Mouse (Mus musculus): ENCODE measurements around the gene Map7d1. TPM values are rescaled to one million over a fixed set of nuclear protein-coding genes. Genes with fewer than 3 reads are reported as not detected.

The Map7d1 gene
- polyA plus RNA-seq (2016; fragmentation: Nextera tagmentation; extraction: Ambion mirVana): 20.9 and 23.3 TPM in 2 replicates

- Histone ChIP-seq H3K9me3 (replicated peaks) (no peaks in the 10 kb centered on the region), H3K27me3 (replicated peaks) (peaks cover 39% of the 10 kb centered on the region), H3K4me3 (peak within 1 kb of the TSS; percentile 88), H3K36me3 (no peaks in the 10 kb centered on the region), H3K27ac (peak within 1 kb of the TSS; percentile 85), H3K4me2 (peak within 1 kb of the TSS; percentile 100), H3K9ac (peak within 1 kb of the TSS; percentile 92), H3K4me1 (peaks cover 89% of the 10 kb centered on the region)
- under 1% methylated on average over 54 of the region's 59 CpGs for WGBS (ENCODE audit: insufficient replicate concordance)
- ATAC-seq: peak; percentile 84
Observed at GRCm38 (mm10) chr4:126256131-126256791, at the start of gene Map7d1. Gene Map7d1 (minus strand): TSS chr4:126256343.

GRCm38 (mm10) chr4:126305428-126305827 is 49.3 kb upstream of the Map7d1 start:
- no peak overlapping the region for H3K9ac ChIP-seq
- peaks cover 47% of the 10 kb centered on the region for H3K27me3 ChIP-seq (replicated peaks)
- H3K4me3 ChIP-seq: no peak overlapping the region
- peaks cover 10% of the 10 kb centered on the region; the same call in 1 of the 2 replicates for H3K4me1 ChIP-seq
- H3K27ac ChIP-seq: no peak overlapping the region
- WGBS (ENCODE audit: insufficient replicate concordance): 81% methylated on average over 1 of the region's 1 CpGs
- no peaks in the 10 kb centered on the region for H3K36me3 ChIP-seq
- H3K9me3 ChIP-seq (replicated peaks): 0 out of 2 replicates have a peak, but pooled peaks cover 4% of the 10 kb centered on the region
- no peak overlapping the region for H3K4me2 ChIP-seq
- ATAC-seq: no peak

DNA sequence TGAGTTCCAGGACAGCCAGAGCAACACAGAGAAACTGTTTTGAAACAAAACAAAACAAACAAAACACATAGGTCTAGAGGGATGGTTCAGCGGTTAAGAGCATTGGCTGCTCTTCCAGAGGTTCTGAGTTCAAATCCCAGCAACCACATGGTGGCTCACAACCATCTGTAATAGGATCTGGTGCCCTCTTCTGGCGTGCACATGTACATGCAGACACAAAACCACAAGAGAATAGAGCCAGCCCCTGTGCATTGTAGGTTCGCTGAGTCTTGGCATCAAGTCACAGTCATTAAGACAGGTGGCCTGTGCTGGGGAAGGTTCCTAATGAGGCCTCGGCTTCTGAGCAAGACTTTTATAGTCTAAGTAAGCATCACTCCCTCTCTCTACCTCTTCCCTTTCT is 47.7 kb upstream of the Map7d1 start:
- Histone ChIP-seq H3K9me3 (replicated peaks) (0 out of 2 replicates have a peak, but pooled peaks cover 4% of the 10 kb centered on the region), H3K27ac (no peak overlapping the region), H3K27me3 (replicated peaks) (peaks cover 63% of the 10 kb centered on the region), H3K4me3 (no peak overlapping the region), H3K4me2 (no peak overlapping the region), H3K9ac (no peak overlapping the region), H3K36me3 (no peaks in the 10 kb centered on the region), H3K4me1 (peaks cover 12% of the 10 kb centered on the region; the same call in 1 of the 2 replicates)
- ATAC-seq: no peak
- whole genome bisulfite sequencing (ENCODE audit: insufficient replicate concordance): 56% methylated on average over 4 of the region's 4 CpGs

DNA sequence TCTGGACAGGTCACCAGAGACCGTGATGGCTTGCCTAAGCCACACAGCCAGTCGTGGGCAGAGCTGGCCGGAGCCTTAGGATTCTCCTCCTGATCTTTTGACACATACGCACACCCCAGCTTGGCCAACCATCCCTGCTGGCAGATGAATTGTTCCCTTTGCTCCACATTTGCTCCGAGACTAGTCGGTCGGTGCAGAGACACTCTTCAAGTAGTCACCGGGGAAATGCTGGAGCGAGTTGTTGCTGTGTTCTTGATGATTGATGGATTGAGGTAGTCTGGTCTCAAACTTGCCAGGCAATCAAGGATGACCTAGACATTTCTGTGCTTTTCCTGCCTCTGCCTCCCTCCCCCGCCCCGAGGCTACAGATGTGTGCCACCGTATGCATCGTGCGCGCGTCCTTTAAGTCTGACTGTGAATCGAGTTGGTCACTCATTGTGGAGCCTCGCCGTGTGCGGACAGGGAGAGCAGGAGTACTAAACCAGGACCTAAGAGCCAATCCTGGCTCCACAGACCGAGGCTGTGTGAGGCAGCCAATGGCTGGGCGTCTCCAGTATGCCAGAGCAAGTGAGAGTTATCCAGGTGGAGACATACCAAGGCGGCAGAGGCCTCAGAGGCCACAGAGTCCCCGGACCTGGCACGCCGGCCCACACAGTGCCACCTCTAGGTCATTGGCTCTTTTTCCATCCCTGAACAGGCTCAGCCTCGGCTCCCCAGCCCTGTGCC is 45.6 kb upstream of the Map7d1 start:
- ATAC-seq: no peak
- no peak overlapping the region for H3K9ac ChIP-seq
- WGBS (ENCODE audit: insufficient replicate concordance): 8% methylated on average over 27 of the region's 27 CpGs
- H3K27ac ChIP-seq: no peak overlapping the region
- H3K4me3 ChIP-seq: no peak overlapping the region
- peaks cover 17% of the 10 kb centered on the region; the same call in 1 of the 2 replicates for H3K4me1 ChIP-seq
- peak overlapping the region; percentile 59 for H3K4me2 ChIP-seq
- H3K9me3 ChIP-seq (replicated peaks): 0 out of 2 replicates have a peak, but pooled peaks cover 4% of the 10 kb centered on the region
- H3K27me3 ChIP-seq (replicated peaks): peaks cover 79% of the 10 kb centered on the region
- H3K36me3 ChIP-seq: no peaks in the 10 kb centered on the region

GRCm38 (mm10) chr4:126300916-126301583 is 44.9 kb upstream of the Map7d1 start:
- H3K4me2 ChIP-seq: peak overlapping the region; percentile 59
- 2% methylated on average over 50 of the region's 50 CpGs for WGBS (ENCODE audit: insufficient replicate concordance)
- ATAC-seq: no peak
- no peak overlapping the region for H3K9ac ChIP-seq
- H3K27me3 ChIP-seq (replicated peaks): peaks cover 85% of the 10 kb centered on the region
- H3K4me3 ChIP-seq: peak overlapping the region; percentile 38
- H3K27ac ChIP-seq: no peak overlapping the region
- H3K9me3 ChIP-seq (replicated peaks): 0 out of 2 replicates have a peak, but pooled peaks cover 2% of the 10 kb centered on the region
- H3K36me3 ChIP-seq: no peaks in the 10 kb centered on the region
- peaks cover 23% of the 10 kb centered on the region for H3K4me1 ChIP-seq

GRCm38 (mm10) chr4:126296617-126297101 is 40.5 kb upstream of the Map7d1 start:
- H3K4me1 ChIP-seq: peaks cover 23% of the 10 kb centered on the region
- no peak for ATAC-seq
- peak overlapping the region; percentile 22; the same call in 1 of the 2 replicates for H3K4me3 ChIP-seq
- H3K36me3 ChIP-seq: no peaks in the 10 kb centered on the region
- 2% methylated on average over 34 of the region's 34 CpGs for WGBS (ENCODE audit: insufficient replicate concordance)
- no peak overlapping the region for H3K27ac ChIP-seq
- H3K27me3 ChIP-seq (replicated peaks): peaks cover 88% of the 10 kb centered on the region
- no peak overlapping the region for H3K9ac ChIP-seq
- peak overlapping the region; percentile 59 for H3K4me2 ChIP-seq
- H3K9me3 ChIP-seq (replicated peaks): no peaks in the 10 kb centered on the region

DNA sequence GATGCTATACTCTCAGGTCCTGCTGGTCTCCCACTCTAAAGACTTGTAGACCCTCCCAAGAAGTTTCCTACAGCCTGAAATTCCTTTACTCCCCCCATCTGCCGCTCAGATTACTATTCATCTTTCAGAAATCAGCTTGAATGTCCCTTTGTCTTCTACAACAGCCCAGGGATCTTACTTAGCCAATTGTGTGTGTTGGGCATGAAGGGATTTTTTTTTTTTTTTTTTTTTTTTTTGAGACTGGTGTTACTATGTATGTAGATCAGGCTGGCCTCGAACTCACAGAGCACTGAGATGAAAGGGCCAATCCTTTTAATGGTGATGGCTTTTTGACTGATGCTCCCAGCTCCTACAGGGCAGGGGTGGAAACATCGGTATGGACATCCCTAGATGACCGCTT is 39.8 kb upstream of the Map7d1 start:
- H3K4me1 ChIP-seq: peaks cover 21% of the 10 kb centered on the region
- 43% methylated on average over 4 of the region's 4 CpGs for WGBS (ENCODE audit: insufficient replicate concordance)
- no peak overlapping the region for H3K27ac ChIP-seq
- H3K36me3 ChIP-seq: no peaks in the 10 kb centered on the region
- no peak overlapping the region for H3K4me3 ChIP-seq
- H3K4me2 ChIP-seq: no peak overlapping the region
- no peak for ATAC-seq
- peaks cover 88% of the 10 kb centered on the region for H3K27me3 ChIP-seq (replicated peaks)
- no peaks in the 10 kb centered on the region for H3K9me3 ChIP-seq (replicated peaks)
- no peak overlapping the region for H3K9ac ChIP-seq

- Histone ChIP-seq H3K36me3 (no peaks in the 10 kb centered on the region), H3K9ac (no peak overlapping the region), H3K27me3 (replicated peaks) (peaks cover 88% of the 10 kb centered on the region), H3K27ac (no peak overlapping the region), H3K4me1 (peaks cover 14% of the 10 kb centered on the region), H3K9me3 (replicated peaks) (no peaks in the 10 kb centered on the region), H3K4me2 (no peak overlapping the region), H3K4me3 (no peak overlapping the region)
- WGBS (ENCODE audit: insufficient replicate concordance): 62% methylated on average over 6 of the region's 6 CpGs
- ATAC-seq: no peak
Observed at GRCm38 (mm10) chr4:126295152-126295551, 39.0 kb upstream of the Map7d1 start.

- Histone ChIP-seq H3K4me1 (peaks cover 14% of the 10 kb centered on the region; the same call in 1 of the 2 replicates), H3K4me3 (no peak overlapping the region), H3K27ac (no peak overlapping the region), H3K9me3 (replicated peaks) (no peaks in the 10 kb centered on the region), H3K4me2 (no peak overlapping the region), H3K36me3 (no peaks in the 10 kb centered on the region), H3K27me3 (replicated peaks) (peaks cover 88% of the 10 kb centered on the region), H3K9ac (no peak overlapping the region)
- 37% methylated on average over 13 of the region's 13 CpGs for WGBS (ENCODE audit: insufficient replicate concordance)
- no peak for ATAC-seq
Observed at GRCm38 (mm10) chr4:126291196-126291595, 35.1 kb upstream of the Map7d1 start.

DNA sequence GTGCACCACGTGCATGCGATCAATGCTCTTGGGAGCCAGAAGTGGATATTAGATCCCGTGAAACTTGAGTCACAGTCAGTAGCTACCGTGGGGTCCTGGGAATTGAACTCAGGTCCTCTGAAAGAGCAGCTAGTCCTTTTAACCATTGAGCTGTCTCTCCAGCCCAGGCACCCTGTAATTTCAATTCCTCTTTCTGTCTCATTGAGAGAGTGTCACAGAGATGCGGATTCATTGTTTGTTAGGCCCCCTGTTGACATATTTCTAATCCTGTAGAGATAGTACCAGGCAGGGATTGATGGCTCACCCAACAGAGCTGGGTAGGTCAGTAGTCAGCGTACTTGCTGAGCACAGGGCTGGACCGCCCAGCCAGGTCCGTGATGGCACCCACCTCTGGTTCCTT is 34.2 kb upstream of the Map7d1 start:
- H3K4me2 ChIP-seq: no peak overlapping the region
- no peaks in the 10 kb centered on the region for H3K9me3 ChIP-seq (replicated peaks)
- no peak overlapping the region for H3K4me3 ChIP-seq
- peaks cover 87% of the 10 kb centered on the region for H3K27me3 ChIP-seq (replicated peaks)
- H3K9ac ChIP-seq: no peak overlapping the region
- no peak overlapping the region for H3K27ac ChIP-seq
- no peaks in the 10 kb centered on the region for H3K36me3 ChIP-seq
- ATAC-seq: no peak
- H3K4me1 ChIP-seq: 0 out of 2 replicates have a peak, but pooled peaks cover 15% of the 10 kb centered on the region
- 79% methylated on average over 8 of the region's 8 CpGs for WGBS (ENCODE audit: insufficient replicate concordance)

GRCm38 (mm10) chr4:126288085-126288666 is 32.0 kb upstream of the Map7d1 start:
- Histone ChIP-seq H3K27me3 (replicated peaks) (peaks cover 90% of the 10 kb centered on the region), H3K9me3 (replicated peaks) (no peaks in the 10 kb centered on the region), H3K36me3 (no peaks in the 10 kb centered on the region), H3K9ac (no peak overlapping the region), H3K27ac (no peak overlapping the region), H3K4me2 (no peak overlapping the region), H3K4me3 (no peak overlapping the region), H3K4me1 (0 out of 2 replicates have a peak, but pooled peaks cover 15% of the 10 kb centered on the region)
- no peak for ATAC-seq
- WGBS (ENCODE audit: insufficient replicate concordance): 25% methylated on average over 17 of the region's 17 CpGs
